Mouse (Mus musculus) stomach, embryonic 16.5 days (tissue): ENCODE measurements around the gene Gm20521. TPM values are rescaled to one million over a fixed set of nuclear protein-coding genes. Genes with fewer than 3 reads are reported as not detected.

ENCODE experiments used
- ATAC-seq: fragments of 200-750 bp; cut with Nextera tagmentation; 2 replicates; pipeline ENCODE4 v1.8.0; 2017; ENCODE audit warnings: moderate number of reproducible peaks, moderate TSS enrichment; ENCODE audit not compliant: insufficient read depth, low FRiP score
- H3K27ac ChIP-seq: fragments of 300-500 bp; sonication (generic); 2 replicates; pipeline ENCODE4 v1.5.1; 2014; ENCODE audit warnings: low read length
- H3K27me3 ChIP-seq: fragments of 300-500 bp; sonication (generic); 2 replicates; pipeline ENCODE4 v1.6.1; 2014; ENCODE audit warnings: low read length, control low read depth, mixed read lengths; ENCODE audit not compliant: control insufficient read depth, insufficient read depth
- H3K36me3 ChIP-seq: fragments of 300-500 bp; sonication (generic); 2 replicates; pipeline ENCODE4 v1.6.1; 2014; ENCODE audit warnings: low read length; ENCODE audit not compliant: control insufficient read depth, insufficient read depth
- H3K4me1 ChIP-seq: fragments of 300-500 bp; sonication (generic); 2 replicates; pipeline ENCODE4 v1.6.1; 2014; ENCODE audit warnings: low read length, control low read depth, mixed read lengths; ENCODE audit not compliant: control insufficient read depth, insufficient read depth
- H3K4me2 ChIP-seq: fragments of 300-500 bp; sonication (generic); 2 replicates; pipeline ENCODE4 v1.6.1; 2014; ENCODE audit warnings: low read depth, low read length, mixed read lengths
- H3K4me3 ChIP-seq: fragments of 300-500 bp; sonication (generic); replicated peaks from 2 replicates; pipeline ENCODE4 v1.5.1; 2014; ENCODE audit warnings: mild to moderate bottlenecking, low read length
- H3K9ac ChIP-seq: fragments of 300-500 bp; sonication (generic); 2 replicates; pipeline ENCODE4 v1.6.1; 2014; ENCODE audit warnings: low read length
- H3K9me3 ChIP-seq: fragments of 300-500 bp; sonication (generic); replicated peaks from 2 replicates; pipeline ENCODE4 v1.6.1; 2016; ENCODE audit warnings: low read length, control low read depth; ENCODE audit not compliant: control insufficient read depth
- WGBS: fragments of 180-500 bp; shearing (Covaris S2); extraction: QIAGEN DNeasy Blood & Tissue Kit; methylation state at CpG from one replicate; pipeline ENCODE4 v1.1.7; 2014; 5-methylcytosine and 5-hydroxymethylcytosine counted together
- polyA plus RNA-seq: library from polyadenylated mRNA; unstranded; fragments of >200 nt; fragmentation: Nextera tagmentation; extraction: Ambion mirVana; gene quantifications from 2 replicates; pipeline ENCODE4 v1.2.1, GENCODE M21; 2015

Gene Gm20521
- polyA plus RNA-seq, result 0.12 TPM in 1 of 2 replicates, not detected in the other

DNA sequence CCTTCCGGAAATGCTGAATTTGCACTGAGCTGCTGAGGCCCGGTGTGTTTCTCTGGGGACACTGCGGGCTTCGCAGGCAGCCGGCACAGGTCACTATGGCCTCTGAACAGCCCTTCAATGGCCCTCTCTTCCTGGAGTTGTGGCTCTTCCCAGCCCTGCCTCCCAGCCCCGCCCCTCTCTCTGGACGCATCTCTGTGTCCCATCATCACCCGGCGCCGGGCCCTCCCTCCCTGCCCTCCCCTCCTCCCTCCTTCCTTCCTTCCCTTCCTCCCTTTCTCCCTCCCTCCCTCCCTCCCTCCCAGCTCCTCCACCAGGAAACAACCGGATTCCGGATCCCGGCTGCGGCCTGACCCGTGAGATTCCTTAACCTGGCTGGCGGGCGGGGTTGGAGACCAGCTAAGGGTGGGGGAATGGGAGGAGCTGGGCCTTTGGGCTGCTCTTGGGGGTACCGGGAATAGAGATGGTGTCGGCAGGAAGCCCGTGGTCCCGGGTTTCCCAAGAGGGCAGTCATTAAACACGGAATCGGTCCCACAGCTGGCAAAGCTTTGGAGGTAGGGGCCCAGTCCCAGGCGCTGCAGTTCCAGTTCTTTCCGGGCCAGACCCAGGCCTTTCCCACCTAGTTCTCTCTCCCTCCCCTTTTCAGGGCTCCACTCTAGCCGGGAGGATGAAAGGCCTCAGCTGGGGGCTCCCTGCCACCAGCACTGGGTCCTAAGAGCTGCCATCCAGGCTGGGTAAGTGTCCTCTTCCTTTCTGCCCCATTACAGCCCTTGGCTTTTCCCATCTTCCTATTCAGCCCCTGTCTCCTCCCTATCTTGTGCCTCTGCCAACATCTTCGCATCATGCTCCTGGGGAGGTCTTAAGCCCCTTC is at the start of gene Gm20521, which contains the start of gene Bcl2l2:
TSS of gene Gm20521 (plus strand) at position 288 of the 868 bp plus-strand sequence.
TSS of gene Bcl2l2 (plus strand) at position 224 of the 868 bp plus-strand sequence.
- H3K9ac ChIP-seq, result peak within 1 kb of the TSS; percentile 90
- 1% methylated on average over 27 of the region's 27 CpGs for WGBS

DNA sequence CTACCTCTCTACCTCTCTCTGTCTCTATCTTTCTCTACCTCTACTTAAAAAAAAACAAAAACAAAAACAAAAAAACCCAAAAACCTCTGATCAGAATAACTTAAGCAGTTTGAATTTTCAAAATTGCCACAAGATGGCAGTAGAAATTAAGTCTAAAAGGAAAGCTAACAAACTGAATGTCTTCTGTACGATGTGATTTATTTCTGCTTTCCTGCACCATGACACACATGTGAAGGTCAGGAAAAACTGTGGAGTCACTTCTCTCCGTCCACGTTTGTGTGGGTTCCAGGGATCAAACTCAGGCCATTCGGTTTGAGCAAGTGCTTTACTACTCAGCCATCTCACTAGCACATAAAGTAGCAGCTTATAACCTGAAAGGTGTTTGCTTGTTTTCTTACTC is 39.8 kb upstream of the Gm20521 start:
- Histone ChIP-seq H3K27ac (no peak overlapping the region), H3K27me3 (no peaks in the 10 kb centered on the region), H3K36me3 (no peaks in the 10 kb centered on the region), H3K4me3 (no peak overlapping the region), H3K9me3 (no peaks in the 10 kb centered on the region), H3K4me2 (no peak overlapping the region), H3K9ac (no peak overlapping the region), H3K4me1 (no peaks in the 10 kb centered on the region)
- WGBS, result 1% methylated on average over 4 of the region's 4 CpGs
- ATAC-seq, result no peak

More for the DNA sequence above, at the start of gene Gm20521, which contains the start of gene Bcl2l2:
- peak within 1 kb of the TSS; percentile 74 for H3K4me2 ChIP-seq
- ATAC-seq, result peak; percentile 90
- peaks cover 7% of the 10 kb centered on the region; the same call in 1 of the 2 replicates for H3K36me3 ChIP-seq
- peaks cover 25% of the 10 kb centered on the region for H3K4me1 ChIP-seq
- peak within 1 kb of the TSS; percentile 97 for H3K27ac ChIP-seq
- H3K9me3 ChIP-seq, result no peaks in the 10 kb centered on the region
- no peaks in the 10 kb centered on the region for H3K27me3 ChIP-seq
- H3K4me3 ChIP-seq, result peak within 1 kb of the TSS; percentile 70

DNA sequence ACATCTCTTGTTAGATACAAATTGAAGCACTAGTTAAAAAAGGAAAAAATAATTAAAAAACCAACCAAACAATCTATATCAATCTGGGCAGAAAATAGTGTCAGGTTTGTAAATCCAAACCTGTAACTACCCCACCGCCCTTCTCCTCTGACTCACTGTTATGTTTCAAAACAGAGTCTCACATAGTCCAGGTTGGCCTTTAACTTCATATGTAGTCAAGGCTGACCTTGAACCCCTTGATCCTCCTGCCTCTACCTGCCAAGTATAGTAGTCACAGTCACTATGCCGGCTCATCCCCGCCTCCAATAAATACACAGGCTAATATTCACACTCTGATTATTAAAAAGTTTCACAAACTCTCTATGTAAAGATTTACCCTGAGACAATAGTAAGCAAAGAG is 27.5 kb upstream of the Gm20521 start:
- H3K27ac ChIP-seq, result no peak overlapping the region
- no peaks in the 10 kb centered on the region for H3K27me3 ChIP-seq
- H3K4me1 ChIP-seq, result no peaks in the 10 kb centered on the region
- no peak overlapping the region for H3K4me2 ChIP-seq
- H3K4me3 ChIP-seq, result no peak overlapping the region
- no peak overlapping the region for H3K9ac ChIP-seq
- H3K36me3 ChIP-seq, result 0 out of 2 replicates have a peak, but pooled peaks cover 8% of the 10 kb centered on the region
- H3K9me3 ChIP-seq, result no peaks in the 10 kb centered on the region
- WGBS, result 93% methylated on average over 3 of the region's 3 CpGs
- no peak for ATAC-seq

DNA sequence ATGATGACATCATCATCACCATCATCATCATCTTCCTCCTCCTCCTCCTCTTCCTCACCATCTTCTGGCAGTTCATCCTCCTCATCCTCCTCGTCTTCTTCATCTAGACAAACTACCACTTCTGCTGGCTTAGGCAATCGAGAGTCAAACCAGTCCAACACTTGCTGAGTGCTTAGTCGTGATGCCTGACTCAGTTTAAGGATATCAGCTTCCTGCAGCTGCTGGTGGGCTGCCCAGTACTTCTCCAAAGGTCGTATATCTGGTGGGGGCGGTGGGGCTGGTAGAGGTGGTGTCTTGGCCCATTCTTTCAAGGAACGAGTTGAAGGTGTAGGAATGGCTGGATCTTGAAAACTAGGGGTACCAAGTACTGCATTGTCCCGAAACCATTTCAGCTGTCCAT is 26.5 kb upstream of the Gm20521 start:
- Histone ChIP-seq H3K4me1 (no peaks in the 10 kb centered on the region), H3K4me2 (no peak overlapping the region), H3K9me3 (no peaks in the 10 kb centered on the region), H3K27me3 (no peaks in the 10 kb centered on the region), H3K9ac (no peak overlapping the region), H3K27ac (no peak overlapping the region), H3K36me3 (0 out of 2 replicates have a peak, but pooled peaks cover 8% of the 10 kb centered on the region), H3K4me3 (no peak overlapping the region)
- ATAC-seq, result no peak
- WGBS, result 90% methylated on average over 7 of the region's 7 CpGs

DNA sequence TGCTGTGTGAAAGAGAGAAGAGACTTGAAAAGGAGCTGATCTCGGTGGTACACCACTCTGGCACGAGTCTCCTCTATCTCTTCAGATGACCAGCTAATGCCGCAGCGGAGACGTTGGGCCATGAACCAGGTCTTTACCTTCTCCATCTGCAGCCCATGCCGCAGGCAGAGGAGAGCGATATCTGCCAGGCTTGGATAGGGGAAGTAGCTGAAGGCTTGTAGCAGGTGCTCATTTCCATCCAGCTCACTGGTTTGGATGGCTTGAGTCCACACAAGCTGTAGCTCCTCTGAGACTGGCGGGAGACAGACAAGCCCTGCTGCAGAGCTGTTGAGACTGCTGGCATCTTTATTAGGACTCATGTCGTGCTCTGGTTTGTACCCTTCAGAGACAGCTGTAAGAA is 25.4 kb upstream of the Gm20521 start:
- Histone ChIP-seq H3K9ac (no peak overlapping the region), H3K9me3 (no peaks in the 10 kb centered on the region), H3K36me3 (0 out of 2 replicates have a peak, but pooled peaks cover 8% of the 10 kb centered on the region), H3K27me3 (no peaks in the 10 kb centered on the region), H3K4me3 (no peak overlapping the region), H3K4me1 (no peaks in the 10 kb centered on the region), H3K4me2 (no peak overlapping the region), H3K27ac (no peak overlapping the region)
- WGBS, result 89% methylated on average over 9 of the region's 9 CpGs
- ATAC-seq, result no peak

DNA sequence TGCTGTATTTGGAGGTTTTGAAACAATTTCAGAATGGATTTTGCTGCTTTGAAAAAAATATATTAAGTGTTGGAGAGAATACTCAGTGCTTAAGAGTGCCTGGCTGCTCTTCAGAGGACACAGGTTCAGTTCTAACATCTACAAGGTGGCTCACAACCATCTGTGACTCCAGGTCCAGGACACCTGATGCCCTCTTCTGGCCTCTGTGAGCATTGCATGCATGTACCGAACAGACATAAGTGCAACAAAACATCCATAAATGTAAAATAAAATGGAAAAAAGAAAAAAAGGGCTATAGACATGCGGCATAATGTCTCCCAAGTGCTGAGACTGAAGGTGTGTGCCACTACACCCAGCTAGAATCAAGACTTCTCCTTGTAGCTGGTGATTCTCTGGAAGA is 22.7 kb upstream of the Gm20521 start:
- no peak overlapping the region for H3K4me3 ChIP-seq
- H3K9me3 ChIP-seq, result no peaks in the 10 kb centered on the region
- 50% methylated on average over 2 of the region's 2 CpGs for WGBS
- H3K27me3 ChIP-seq, result no peaks in the 10 kb centered on the region
- no peak overlapping the region for H3K27ac ChIP-seq
- H3K4me2 ChIP-seq, result no peak overlapping the region
- ATAC-seq, result no peak
- H3K36me3 ChIP-seq, result 0 out of 2 replicates have a peak, but pooled peaks cover 8% of the 10 kb centered on the region
- no peaks in the 10 kb centered on the region for H3K4me1 ChIP-seq
- no peak overlapping the region for H3K9ac ChIP-seq

DNA sequence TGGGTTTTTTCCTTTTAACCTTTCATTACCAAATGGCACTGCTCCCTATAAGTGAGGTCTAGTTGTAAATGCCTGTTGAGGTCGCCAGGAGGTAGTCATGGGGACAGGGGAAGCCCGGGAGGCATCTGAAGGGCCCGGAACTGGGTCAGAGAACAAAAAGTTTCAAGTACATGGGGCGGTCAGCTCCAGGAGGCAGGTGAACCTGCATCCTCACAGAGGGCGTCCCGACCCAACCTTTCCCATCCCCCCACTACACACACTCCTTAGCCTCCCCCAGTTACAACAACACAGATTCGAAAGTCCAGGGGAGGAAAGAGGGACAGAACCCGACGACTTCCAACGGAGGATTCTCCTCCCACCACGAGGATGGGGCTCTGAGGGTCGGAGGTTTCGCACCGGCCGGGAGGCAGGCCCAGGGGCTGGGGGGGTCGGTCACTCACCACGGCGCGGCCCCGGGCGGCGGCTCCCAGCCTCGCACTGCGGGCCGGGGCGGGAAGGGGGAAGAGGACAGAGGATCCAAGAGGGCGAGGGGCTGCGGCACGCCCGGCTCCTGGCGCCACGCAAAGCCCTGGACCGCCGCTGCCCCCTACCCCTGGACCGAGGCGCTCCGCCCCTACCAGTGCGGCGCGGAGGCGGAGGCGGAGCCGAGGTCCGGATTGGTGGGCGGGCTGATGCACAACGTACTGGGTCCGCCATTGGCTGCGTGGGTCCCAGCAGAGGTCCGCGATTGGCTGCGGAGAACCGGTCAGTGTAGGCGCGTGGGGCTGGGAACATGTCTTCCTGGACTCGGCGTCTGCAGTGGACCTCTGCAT is 19.5 kb upstream of the Gm20521 start:
- H3K9me3 ChIP-seq, result no peaks in the 10 kb centered on the region
- H3K36me3 ChIP-seq, result no peaks in the 10 kb centered on the region
- under 1% methylated on average over 48 of the region's 56 CpGs for WGBS

DNA sequence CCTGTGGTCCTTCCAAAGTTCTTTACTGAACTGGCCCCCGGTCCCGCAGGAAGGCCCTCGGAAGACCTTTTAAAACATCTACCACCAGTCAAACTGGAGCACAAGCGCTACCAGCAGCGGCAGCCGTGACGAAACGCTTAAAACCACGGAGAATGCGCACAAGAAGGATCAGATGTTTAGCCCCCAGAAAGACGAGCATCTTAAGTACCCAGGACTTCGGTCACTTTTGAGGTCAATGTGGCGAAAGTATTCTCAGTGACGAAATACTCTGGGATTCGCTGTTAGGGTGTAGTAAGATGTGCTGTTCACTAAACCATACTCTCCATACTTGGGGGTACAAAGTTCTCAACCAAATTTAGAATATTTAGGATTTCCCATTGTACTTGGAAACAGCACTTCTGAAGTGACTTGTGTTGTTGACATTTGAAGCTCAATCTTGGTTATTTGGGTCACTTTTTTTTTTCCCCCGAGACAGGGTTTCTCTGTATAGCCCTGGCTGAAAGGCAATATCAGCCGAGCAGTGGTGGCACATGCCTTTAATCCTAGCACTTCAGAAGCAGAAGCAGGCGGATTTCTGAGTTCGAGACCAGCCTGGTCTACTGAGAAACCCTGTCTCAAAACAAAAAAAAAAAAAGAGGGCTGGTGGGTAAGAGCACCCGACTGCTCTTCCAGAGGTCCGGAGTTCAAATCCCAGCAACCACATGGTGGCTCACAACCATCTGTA is 18.8 kb upstream of the Gm20521 start:
- Histone ChIP-seq H3K4me1 (no peaks in the 10 kb centered on the region), H3K4me2 (peak overlapping the region; percentile 77), H3K4me3 (peak overlapping the region; percentile 75), H3K27me3 (no peaks in the 10 kb centered on the region), H3K9me3 (no peaks in the 10 kb centered on the region), H3K36me3 (no peaks in the 10 kb centered on the region), H3K9ac (peak overlapping the region; percentile 91), H3K27ac (peak overlapping the region; percentile 65)
- 14% methylated on average over 21 of the region's 21 CpGs for WGBS
- ATAC-seq, result no peak

More for the DNA sequence above, 19.5 kb upstream of the Gm20521 start:
- H3K4me1 ChIP-seq, result no peaks in the 10 kb centered on the region
- peak overlapping the region; percentile 75 for H3K4me3 ChIP-seq
- H3K9ac ChIP-seq, result peak overlapping the region; percentile 91
- peak; percentile 100 for ATAC-seq
- H3K27ac ChIP-seq, result peak overlapping the region; percentile 65; the same call in 1 of the 2 replicates
- H3K4me2 ChIP-seq, result peak overlapping the region; percentile 77
- no peaks in the 10 kb centered on the region for H3K27me3 ChIP-seq
